20 mouse cellular contexts compared by ENCODE assay signal in genomic region chr11:99091666-99092065, GRCm38 (mm10). TPM values are rescaled to one million over a fixed set of nuclear protein-coding genes. Genes with fewer than 3 reads are reported as not detected.
"Had no signal": no experiment of that assay in that cellular context is flagged by ENCODE, and none has a peak within 500 bp of the region (broad histone marks: within the 10 kb centered on the region; RNA-seq: fewer than 3 reads in every experiment).

No protein-coding gene starts in this region.

- H3K4me2 ChIP-seq: lung, embryonic 14.5 days; midbrain, embryonic 12.5 days; neural tube, embryonic 13.5 days; neural tube, embryonic 15.5 days had no signal

- ATAC-seq: midbrain, embryonic 16.5 days had no signal

- H3K4me1 ChIP-seq: midbrain, embryonic 12.5 days; neural tube, embryonic 13.5 days; neural tube, embryonic 15.5 days had no signal

- H3K27me3 ChIP-seq: neural tube, embryonic 13.5 days; neural tube, embryonic 15.5 days had no signal

- H3K9ac ChIP-seq: lung, embryonic 14.5 days; midbrain, embryonic 12.5 days; neural tube, embryonic 13.5 days; neural tube, embryonic 15.5 days had no signal

- H3K9me3 ChIP-seq: midbrain, embryonic 10.5 days; midbrain, embryonic 12.5 days; neural tube, embryonic 13.5 days; neural tube, embryonic 15.5 days had no signal

- H3K4me3 ChIP-seq: midbrain, embryonic 10.5 days; midbrain, embryonic 12.5 days; myocyte; neural tube, embryonic 13.5 days; neural tube, embryonic 15.5 days had no signal

- H3K27ac ChIP-seq: midbrain, embryonic 10.5 days; midbrain, embryonic 12.5 days; neural tube, embryonic 13.5 days; neural tube, embryonic 15.5 days had no signal

- DNase-seq: lung, adult 18-20 months; lung, embryonic 14.5 days; lung, postnatal 10 days; lung, postnatal 4 days; midbrain, embryonic 14.5 days; retina, postnatal 1 day; right cerebral cortex, adult 18-20 months; right cerebral cortex, postnatal 25 days; right cerebral cortex, postnatal 4 days; spleen, adult 18-20 months; thymus, adult 2 months; thymus, postnatal 25 days; thymus, postnatal 4 days had no signal

- H3K36me3 ChIP-seq: midbrain, embryonic 10.5 days; midbrain, embryonic 12.5 days; neural tube, embryonic 13.5 days; neural tube, embryonic 15.5 days had no signal

RNA-seq across cellular contexts. Expression of gene Tns4, which starts 2.6 kb away (rescaled TPM):
- total RNA-seq: megakaryocyte-erythroid progenitor cell, adult 5-6 weeks had no signal
